ENCODE assay signal across 8 mouse cellular contexts in genomic region chr2:121442259-121443067, GRCm38 (mm10). TPM values are rescaled to one million over a fixed set of nuclear protein-coding genes. Genes with fewer than 3 reads are reported as not detected.
A peak's percentile ranks its signal among the peaks of the same experiment; 100 is the strongest.
DNase-seq lines count a peak whose midpoint lies in the region; ATAC-seq and TF ChIP-seq lines count a peak whose summit lies in the region.

No protein-coding gene starts in this region.

- TF ChIP-seq CTCF in brain, embryonic 14.5 days (IDR thresholded peaks at IDR 0.05; ENCODE audit: borderline replicate concordance, extremely low read depth, insufficient read depth, insufficient read length), result no peak

- intact Hi-C loops in heart, postnatal 14 days (cut with DNase I), result no loop called here

- DNase-seq in CD4-positive, CD25-positive, alpha-beta regulatory T cell, adult 2 months (ENCODE audit: low read depth, low spot score), result peak; percentile 86
- DNase-seq in brain, embryonic 14.5 days (ENCODE audit: low read depth), result peak; percentile 19
- DNase-seq in heart, postnatal 14 days, result peak; percentile 69 to 72
- peak; percentile 84 to 88 for DNase-seq in kidney, postnatal 4 days
- DNase-seq in spleen, postnatal 14 days (ENCODE audit: low spot score in 2 of 2), result peak; percentile 67 to 74
- DNase-seq in right cerebral cortex, postnatal 36 days (ENCODE audit: low spot score in 2 of 2), result no peak

- TF ChIP-seq POLR2A in brain, embryonic 14.5 days (IDR thresholded peaks at IDR 0.05; ENCODE audit: borderline replicate concordance, extremely low read depth, insufficient read depth, insufficient read length, poor library complexity, severe bottlenecking), result no peak

- peak; percentile 100 for ATAC-seq in erythroid progenitor cell, adult 5-6 weeks (replicated peaks; ENCODE audit: low FRiP score, poor library complexity, severe bottlenecking)
- ATAC-seq in megakaryocyte-erythroid progenitor cell, adult 5-6 weeks (replicated peaks; ENCODE audit: low FRiP score, low TSS enrichment, poor library complexity, severe bottlenecking), result peak; percentile 85

RNA-seq across cellular contexts. Expression of gene Ell3, which starts 1.6 kb away (rescaled TPM):
- polyA plus RNA-seq in brain, embryonic 14.5 days (2012; rRNA removed), result 0.25 and 0.26 TPM in 2 replicates
- 1.4 TPM in 1 of 2 replicates, not detected in the other for total RNA-seq in erythroid progenitor cell, adult 5-6 weeks (2015; ENCODE audit: low replicate concordance)
- not detected in 2 replicates for total RNA-seq in erythroid progenitor cell, adult 5-6 weeks (2017; ENCODE audit: low replicate concordance)
- total RNA-seq in heart, postnatal 14 days (2021), result not detected
- total RNA-seq in megakaryocyte-erythroid progenitor cell, adult 5-6 weeks (2014; fragmentation: Nextera tagmentation), result not detected in 2 replicates
- not detected in 2 replicates for total RNA-seq in megakaryocyte-erythroid progenitor cell, adult 5-6 weeks (2017)

RNA-seq across cellular contexts. Expression of gene Serf2, which starts 6.5 kb away (rescaled TPM):
- polyA plus RNA-seq in brain, embryonic 14.5 days (2012; rRNA removed), result 296 and 465 TPM in 2 replicates
- total RNA-seq in erythroid progenitor cell, adult 5-6 weeks (2015; ENCODE audit: low replicate concordance), result 89.4 and 100 TPM in 2 replicates
- 55.3 and 77.3 TPM in 2 replicates for total RNA-seq in erythroid progenitor cell, adult 5-6 weeks (2017; ENCODE audit: low replicate concordance)
- total RNA-seq in heart, postnatal 14 days (2021), result 100 to 1,000 TPM; 341 to 387 TPM
- total RNA-seq in megakaryocyte-erythroid progenitor cell, adult 5-6 weeks (2014; fragmentation: Nextera tagmentation), result 408 and 415 TPM in 2 replicates
- total RNA-seq in megakaryocyte-erythroid progenitor cell, adult 5-6 weeks (2017), result 367 and 469 TPM in 2 replicates

RNA-seq across cellular contexts. Expression of gene Hypk, which starts 10.6 kb away (rescaled TPM):
- 31.6 and 32.1 TPM in 2 replicates for polyA plus RNA-seq in brain, embryonic 14.5 days (2012; rRNA removed)
- total RNA-seq in erythroid progenitor cell, adult 5-6 weeks (2015; ENCODE audit: low replicate concordance), result 28.1 and 64.1 TPM in 2 replicates
- 53.4 and 71.4 TPM in 2 replicates for total RNA-seq in erythroid progenitor cell, adult 5-6 weeks (2017; ENCODE audit: low replicate concordance)
- 10 to 100 TPM; 18.2 to 20.4 TPM for total RNA-seq in heart, postnatal 14 days (2021)
- total RNA-seq in megakaryocyte-erythroid progenitor cell, adult 5-6 weeks (2014; fragmentation: Nextera tagmentation), result 154 and 217 TPM in 2 replicates
- total RNA-seq in megakaryocyte-erythroid progenitor cell, adult 5-6 weeks (2017), result 184 and 205 TPM in 2 replicates

RNA-seq across cellular contexts. Expression of gene Serinc4, which starts 14.1 kb away (rescaled TPM):
- polyA plus RNA-seq in brain, embryonic 14.5 days (2012; rRNA removed), result 4.8 and 7.9 TPM in 2 replicates
- total RNA-seq in erythroid progenitor cell, adult 5-6 weeks (2015; ENCODE audit: low replicate concordance), result not detected in 2 replicates
- total RNA-seq in erythroid progenitor cell, adult 5-6 weeks (2017; ENCODE audit: low replicate concordance), result 8.6 TPM in 1 of 2 replicates, not detected in the other
- total RNA-seq in heart, postnatal 14 days (2021), result under 1 TPM in 1 of 2 experiments, not detected in 1; 0.17 TPM
- total RNA-seq in megakaryocyte-erythroid progenitor cell, adult 5-6 weeks (2014; fragmentation: Nextera tagmentation), result not detected in 2 replicates
- 1.4 TPM in 1 of 2 replicates, not detected in the other for total RNA-seq in megakaryocyte-erythroid progenitor cell, adult 5-6 weeks (2017)

RNA-seq across cellular contexts. Expression of gene Catsper2, which starts 28.9 kb away (rescaled TPM):
- 6.6 and 6.8 TPM in 2 replicates for polyA plus RNA-seq in brain, embryonic 14.5 days (2012; rRNA removed)
- not detected in 2 replicates for total RNA-seq in erythroid progenitor cell, adult 5-6 weeks (2015; ENCODE audit: low replicate concordance)
- not detected in 2 replicates for total RNA-seq in erythroid progenitor cell, adult 5-6 weeks (2017; ENCODE audit: low replicate concordance)
- 1 to 10 TPM; 3.2 to 3.9 TPM for total RNA-seq in heart, postnatal 14 days (2021)
- 0.44 and 3.3 TPM in 2 replicates for total RNA-seq in megakaryocyte-erythroid progenitor cell, adult 5-6 weeks (2014; fragmentation: Nextera tagmentation)
- total RNA-seq in megakaryocyte-erythroid progenitor cell, adult 5-6 weeks (2017), result 0.56 and 1.3 TPM in 2 replicates

Comparison
In these comparisons a context has a peak if more than half of its experiments do, and no peak if none do; other contexts are left out.
1. DNase-seq: peak in CD4-positive, CD25-positive, alpha-beta regulatory T cell, adult 2 months (single experiment), brain, embryonic 14.5 days (single experiment), heart, postnatal 14 days (2 of 2), kidney, postnatal 4 days (2 of 2) and spleen, postnatal 14 days (2 of 2); none in right cerebral cortex, postnatal 36 days (0 of 2).